Mouse (Mus musculus) cerebellum, adult 9-11 months (tissue): ENCODE data around the gene Rerg.

Source experiments
- DNase-seq: peaks from one replicate; pipeline ENCODE4 v3.0.0; 2022

The Rerg gene

DNA sequence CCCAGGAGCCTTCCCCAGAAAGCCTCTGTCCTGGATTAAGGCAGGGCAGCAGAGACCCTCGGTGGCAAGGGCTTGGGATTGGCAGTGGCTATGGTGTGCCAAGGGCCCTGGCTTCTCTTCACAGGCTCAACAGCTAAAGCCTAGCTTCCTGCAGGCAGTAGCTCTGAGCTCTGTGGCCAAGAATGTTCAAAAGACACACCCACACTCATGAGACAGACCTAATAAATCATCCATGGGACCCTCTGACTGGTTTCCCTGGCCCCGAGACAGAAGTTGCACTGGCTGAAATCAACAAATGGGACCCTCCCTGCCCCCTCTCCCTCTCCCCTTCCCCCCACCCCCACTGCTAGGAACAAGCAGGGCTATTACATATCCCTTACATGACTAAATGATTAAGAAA is 44.1 kb downstream of the Rerg start:
- no peak for DNase-seq

DNA sequence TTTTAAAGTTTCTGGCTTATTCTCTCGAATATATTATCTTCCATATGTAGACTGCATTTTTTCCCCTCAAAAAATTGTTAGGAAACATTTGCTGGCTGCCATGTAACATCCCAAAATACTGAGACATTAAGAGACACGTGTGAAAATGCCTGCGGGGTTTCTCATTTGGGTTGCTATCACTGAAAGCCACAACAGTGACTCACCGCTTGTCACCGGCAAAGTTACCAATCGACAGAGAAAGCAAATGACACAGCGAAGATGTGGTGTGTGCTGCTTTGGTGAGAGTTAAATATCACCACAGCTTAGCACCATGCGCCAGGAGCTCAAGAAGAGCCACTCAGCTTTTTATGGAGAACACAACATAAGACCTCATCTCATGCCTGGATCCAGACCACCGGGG is 44.9 kb downstream of the Rerg start:
- DNase-seq, result no peak

DNA sequence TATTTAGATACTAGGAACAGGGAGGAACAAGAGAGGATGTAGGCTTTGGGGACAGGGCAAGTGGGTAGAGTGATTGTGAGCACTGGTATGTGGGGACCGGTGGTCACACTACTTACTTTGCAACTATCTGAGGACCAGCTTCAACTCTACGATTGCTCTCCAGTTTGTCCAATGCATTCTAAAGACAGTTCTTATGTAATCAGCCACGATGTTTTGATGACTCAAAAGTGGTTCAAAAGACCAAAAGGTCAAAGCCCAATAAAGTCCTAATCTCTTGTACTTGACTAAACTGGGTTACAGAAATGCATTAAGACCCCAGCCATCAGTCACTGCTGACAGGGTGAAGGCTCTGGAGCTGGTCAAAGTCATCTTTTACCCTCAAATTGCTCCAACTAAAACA is 45.3 kb downstream of the Rerg start:
- DNase-seq, result no peak

DNA sequence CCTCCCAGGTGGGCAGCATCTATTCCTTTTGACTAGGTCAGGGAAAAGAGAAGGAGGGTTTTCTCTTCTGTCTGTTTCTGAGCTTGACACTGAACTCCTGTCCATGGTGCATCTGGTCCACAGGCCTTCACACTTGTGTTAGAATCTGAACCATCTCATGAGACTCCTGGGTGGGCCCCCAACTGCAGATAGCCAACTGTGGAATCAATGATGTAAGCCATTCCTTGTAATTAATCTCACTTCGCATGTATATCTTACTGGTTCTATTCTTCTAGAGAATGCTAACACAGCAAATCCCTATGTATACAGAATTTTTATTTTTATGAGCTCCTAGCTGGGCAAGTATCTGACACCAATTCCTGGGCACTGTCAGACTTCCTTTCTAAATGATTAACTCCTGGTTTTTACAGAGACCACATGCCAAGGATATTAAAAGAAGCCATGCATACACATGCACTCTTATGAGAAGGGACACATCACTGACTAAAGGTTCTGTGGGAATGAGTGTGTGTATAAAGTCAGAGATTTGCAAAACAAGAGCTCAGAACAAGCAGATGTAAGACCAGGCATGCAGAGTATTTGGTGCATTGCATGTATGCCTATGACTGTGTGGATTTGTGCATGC is 53.3 kb downstream of the Rerg start:
- DNase-seq, result no peak

DNA sequence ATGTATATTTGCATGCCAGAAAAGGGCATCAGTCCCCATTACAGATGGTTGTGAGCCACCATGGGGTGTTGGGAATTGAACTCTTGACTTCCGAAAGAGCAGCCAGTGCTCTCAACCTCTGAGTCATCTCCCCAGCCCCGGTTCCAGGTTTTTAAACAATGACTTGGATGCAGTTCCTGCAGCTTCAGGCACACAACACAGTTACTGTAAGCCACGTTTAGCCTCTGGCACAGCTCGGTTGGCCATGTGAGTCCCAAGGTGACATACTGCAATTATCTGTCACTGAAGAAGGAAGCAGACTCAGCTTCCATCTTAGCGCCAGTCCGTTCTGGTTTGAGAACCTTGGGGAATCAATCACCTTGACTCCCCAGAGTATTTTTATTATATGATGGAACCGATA is 55.4 kb downstream of the Rerg start:
- DNase-seq, result no peak

DNA sequence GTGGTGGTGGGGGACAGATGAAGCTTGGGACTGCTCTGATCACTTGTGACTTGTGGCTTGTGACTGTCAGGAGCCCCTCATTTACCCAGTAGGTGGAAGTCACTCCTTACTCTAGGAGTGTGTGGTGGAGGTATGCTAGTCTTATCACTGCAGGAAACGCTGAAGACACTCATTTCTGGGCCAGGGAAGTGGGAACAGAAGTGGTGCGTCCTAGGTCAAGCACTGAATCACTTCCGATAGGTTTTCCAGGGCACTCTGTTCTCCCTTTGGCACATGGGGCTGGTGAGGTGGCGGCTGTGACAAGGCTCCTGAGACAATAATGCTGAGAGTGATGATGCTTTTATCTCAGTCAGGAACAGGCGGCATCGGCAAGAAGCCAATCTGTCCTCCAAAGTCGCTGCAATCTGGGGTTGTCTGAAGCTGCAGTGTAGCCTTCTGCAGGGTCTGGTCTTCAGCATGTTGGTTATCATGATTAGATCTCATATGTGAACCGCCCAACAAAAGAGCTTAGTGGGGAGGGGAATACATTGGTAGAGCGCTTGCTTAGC is 59.0 kb downstream of the Rerg start:
- no peak for DNase-seq

DNA sequence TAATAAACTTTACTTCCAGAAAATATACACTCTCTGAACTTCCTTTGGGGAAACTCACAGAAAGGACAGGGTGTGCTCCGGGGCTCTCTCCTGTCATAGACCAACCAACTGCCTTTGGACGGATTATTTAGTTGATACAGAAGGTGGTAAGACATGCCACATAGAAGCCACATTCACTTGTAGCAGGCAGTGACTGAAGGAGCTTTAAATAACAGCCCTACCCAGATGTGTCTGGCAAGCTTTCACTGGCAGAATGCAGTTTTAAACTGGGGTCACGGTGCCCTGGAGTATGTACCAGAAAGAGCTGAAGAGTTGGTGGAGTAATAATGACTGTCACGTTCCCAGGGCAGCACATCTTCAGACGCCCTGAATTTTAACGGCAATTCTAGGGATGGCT is 59.5 kb downstream of the Rerg start:
- DNase-seq, result no peak

DNA sequence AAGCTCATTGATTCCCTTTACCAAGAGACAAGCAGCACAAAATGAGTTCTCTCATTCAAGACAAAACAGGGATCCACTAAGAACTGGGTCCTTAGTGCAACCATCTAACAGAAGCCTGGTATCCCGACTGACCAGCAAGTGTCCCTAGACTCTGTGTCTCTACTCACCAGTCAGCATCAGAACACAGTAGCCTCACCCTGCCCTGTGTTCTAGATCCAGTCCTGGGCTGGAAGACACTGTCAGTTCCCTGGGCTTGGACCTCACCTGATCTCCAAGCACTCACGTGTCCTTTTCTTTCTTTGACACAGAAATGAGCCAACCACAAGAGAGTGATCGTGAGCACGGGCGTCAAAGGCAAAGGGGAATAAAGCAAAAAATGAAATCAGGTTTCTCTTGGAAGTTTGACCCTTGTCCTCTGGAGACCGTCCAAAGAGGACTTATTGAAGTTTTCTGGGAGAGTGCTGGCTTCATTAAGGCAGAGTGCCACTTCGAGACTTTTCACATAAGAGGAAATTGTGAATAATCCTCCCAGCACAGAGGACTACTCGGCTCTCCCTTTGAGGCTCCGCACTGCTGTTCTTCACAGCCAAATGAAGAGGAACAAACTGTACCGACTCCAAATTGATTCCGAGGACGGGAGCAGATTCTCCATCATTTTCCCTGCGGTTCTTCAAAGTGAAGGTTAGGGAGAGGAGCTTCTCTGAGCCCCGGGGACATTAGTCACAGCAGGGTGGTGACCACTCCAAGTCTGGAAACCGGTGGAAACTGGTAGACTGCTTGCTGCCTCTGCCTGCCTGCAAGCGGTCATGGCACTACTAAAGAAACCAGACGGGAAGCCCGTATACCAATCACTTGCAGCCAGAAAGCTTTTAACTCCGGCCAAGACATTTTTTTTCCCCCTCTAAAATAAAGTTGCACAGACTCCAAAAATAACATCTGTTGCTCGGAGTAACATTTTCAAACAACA is 60.2 kb downstream of the Rerg start:
- no peak for DNase-seq

DNA sequence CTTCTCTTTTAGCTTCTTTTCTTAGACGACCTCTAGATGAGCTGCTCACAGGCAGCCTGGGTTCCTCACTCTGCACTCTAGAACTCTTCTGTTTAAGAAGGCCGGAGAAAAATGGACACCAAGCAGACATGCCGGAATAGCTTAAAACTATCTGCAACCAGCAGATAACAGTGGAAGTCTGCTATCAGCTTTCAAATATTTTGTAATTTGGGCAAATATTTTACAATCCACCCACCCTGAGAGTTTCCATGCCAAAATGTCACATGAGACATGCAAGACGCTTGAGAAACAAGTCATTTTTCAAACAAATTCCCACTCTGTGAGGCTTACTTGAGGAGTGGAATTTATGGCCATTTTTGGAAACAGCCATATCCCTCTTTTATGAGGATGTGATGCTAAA is 65.0 kb downstream of the Rerg start:
- DNase-seq, result no peak

DNA sequence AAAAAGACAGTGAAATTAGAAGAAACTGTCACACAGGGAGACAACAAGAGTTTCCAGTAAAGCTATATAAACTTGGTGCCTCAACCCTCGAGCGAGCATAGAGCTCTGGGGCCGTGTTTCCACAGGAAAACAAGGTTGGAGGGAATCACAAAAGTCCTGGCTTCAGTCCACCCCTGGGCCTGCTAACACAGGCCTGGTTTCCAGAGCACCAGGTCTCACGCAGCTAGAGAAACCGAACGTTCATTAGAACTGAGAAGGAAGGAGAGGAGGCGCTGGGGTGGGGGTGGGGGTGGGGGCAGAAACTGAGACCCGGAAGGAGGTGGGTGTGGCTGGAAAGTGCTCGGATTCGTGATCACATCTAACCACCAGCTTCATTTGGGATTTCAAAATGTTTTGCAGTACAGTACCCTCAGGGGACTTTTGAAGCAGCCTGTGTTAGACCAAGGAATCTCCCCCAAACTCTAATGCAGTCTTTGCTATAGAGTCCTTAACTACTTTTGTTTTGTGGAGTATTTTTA is 67.6 kb downstream of the Rerg start:
- DNase-seq, result no peak

DNA sequence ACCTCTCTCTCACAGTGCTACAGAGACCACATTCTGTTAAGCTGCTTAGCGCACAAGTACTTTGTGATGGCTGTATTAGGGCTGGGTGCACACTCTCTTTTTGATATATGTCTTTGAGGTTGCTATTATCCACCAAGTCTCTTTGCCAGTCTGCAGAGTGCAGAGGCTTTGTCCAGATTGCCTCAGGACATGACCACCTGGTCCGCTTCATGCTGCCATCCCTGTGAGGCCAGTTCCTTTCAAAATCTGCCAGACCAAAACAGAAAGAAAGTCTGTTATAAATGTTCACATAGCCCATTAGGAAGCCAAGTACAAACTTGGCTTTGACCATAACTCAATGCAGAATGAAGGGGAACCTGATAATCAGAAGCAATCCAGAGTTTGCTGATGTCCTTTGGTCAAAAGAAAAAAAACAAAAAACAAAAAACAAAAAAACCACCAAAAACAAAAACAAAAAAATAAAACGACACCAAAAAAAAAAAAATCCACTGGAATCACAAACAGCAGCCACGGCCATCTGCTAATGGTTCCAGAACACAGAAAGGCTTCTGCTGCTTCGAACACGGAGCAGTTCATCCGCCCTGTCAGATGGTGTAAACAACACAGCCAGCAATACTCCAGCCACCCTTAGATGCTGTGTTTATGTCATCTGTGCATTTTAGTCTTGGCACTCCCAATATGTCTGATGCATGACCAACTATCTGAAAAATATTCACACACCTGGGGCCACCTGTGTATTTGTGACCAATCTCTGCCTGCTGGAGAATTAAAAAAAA is 68.2 kb downstream of the Rerg start:
- no peak for DNase-seq

DNA sequence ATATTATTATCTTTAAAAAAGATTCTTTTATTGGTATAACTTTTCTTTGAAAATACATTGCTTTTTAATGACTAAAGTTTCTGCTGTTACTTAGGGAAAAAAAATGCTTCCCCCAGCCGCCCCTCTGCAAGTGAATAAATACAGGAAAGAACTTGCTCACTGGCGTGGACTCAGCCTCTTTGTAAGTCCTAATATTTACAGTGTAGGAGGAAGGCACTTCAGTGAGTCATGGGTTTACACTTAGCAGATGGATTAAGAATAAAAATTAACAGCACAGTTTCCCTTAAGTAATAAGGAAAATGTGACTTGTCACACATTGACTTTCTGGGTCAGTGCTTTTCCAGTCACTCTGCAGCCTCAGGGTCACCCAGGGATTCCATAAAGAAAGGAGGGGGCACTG is 70.0 kb downstream of the Rerg start:
- no peak for DNase-seq

DNA sequence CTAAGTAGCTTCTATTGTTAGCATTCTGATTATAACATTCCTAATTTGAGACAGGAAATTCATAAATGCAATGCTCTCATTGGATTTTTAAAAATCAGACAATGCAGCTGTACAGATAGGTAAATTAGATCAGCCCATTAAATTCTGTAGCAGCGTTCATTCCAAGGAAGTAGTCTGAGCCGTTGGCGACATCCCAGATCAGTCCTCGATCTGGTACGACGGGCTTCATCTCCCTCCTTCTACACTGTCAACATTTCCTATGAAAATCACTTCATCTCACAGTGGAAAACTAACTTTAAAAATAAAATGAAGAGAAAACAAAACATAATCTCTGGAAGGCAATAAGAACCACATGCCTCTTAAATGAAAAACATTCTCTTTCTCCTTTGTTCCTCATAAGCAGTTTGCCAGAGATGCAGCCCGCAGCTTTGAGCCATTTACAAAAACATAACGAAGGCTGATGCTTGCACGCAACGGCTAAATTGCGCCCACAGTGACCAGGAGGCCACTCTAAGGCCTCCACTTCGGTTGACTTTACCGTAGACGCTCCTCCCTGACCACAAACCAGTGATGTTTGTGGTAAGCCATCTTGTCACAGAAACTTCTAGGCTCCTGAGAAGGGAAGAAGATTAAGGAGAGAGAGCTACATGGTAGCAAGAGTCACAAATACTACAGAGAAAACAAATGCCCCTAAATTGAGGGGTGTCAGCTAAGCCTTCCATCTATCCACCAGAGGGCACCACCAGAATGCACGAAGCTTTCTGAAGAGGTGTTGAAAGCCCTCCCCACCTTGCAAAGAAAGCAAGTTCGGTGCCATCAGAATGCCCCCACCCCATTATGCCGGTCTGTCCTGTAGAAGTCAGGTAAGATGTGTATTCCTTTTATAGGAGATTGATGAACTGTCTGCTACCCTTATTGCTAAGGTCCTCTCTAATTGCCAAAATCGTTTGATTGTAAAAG is 71.8 kb downstream of the Rerg start:
- no peak for DNase-seq

DNA sequence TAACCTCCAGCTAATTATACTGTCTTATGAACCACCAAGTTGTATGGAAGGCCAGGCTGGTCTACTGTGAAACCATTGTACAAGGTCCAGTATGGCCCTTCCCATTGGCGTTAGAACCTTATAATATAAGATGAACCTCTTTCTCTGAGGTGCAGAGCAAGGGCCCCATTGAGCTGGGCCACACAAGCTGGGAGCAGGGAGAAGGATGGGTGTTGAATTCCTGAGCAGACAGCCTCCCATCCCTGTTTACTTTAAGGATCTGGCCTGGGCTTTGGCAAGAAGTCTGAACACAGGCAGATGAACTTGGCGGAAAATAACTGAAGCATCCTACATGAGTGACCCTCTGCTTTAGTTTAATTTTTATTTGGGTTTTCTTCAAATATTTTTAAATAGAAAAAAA is 75.8 kb downstream of the Rerg start:
- no peak for DNase-seq

DNA sequence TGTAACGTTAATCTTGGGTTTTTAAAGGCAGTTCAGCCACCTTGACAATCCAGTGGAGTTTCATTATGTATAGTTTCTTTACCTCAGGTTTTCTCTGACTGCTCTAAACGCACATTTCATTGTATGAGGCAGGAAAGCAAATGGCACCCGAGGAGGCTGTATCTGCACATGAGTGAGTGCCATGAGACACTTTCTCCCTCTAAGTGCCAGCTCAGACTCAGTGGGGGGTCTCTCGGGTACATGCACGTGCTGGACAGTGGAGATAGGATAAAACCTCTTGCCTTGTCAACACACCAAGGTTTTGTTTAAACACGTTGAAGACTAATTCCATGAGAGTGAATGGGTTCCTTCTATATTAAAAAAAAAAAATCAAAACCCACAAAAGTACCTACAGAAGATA is 81.8 kb downstream of the Rerg start:
- no peak for DNase-seq

DNA sequence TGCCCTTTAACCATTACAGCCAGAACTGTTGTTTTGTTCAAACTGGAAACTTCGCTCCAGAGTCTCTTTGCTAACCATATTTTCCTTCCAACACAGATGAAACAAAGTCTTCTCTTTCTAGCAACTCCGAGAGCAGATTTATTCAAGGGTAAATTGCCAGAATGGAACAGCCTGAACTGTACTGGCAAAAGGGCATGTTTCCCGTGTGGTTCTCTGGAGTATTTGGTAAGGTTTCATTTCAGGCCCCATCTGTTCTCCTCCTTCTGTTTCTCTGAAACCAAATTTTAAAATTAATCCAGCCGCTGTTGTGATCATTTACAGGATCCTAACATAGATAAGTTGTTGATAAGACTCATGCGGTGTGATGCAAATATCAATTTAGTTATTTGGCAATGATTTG is 82.3 kb downstream of the Rerg start:
- peak; percentile 14 for DNase-seq

DNA sequence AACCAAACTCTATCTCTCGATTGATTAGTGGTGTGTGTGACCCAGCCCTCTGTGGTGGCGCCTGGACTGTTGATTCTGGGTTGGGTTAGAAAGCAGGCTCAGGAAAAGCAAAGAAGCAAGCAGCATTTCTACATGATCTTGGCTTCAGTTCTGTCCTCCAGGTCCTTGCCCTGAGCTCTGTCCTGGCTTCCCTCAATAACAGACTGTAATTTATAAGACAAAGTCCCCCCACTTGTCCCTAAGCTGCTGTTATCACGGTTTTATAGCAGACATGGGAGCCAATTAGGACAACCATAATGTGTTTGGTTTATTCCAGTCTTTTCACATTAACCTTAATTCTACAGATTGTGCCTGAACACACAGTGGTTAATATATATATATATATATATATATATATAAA is 82.8 kb downstream of the Rerg start:
- no peak for DNase-seq

DNA sequence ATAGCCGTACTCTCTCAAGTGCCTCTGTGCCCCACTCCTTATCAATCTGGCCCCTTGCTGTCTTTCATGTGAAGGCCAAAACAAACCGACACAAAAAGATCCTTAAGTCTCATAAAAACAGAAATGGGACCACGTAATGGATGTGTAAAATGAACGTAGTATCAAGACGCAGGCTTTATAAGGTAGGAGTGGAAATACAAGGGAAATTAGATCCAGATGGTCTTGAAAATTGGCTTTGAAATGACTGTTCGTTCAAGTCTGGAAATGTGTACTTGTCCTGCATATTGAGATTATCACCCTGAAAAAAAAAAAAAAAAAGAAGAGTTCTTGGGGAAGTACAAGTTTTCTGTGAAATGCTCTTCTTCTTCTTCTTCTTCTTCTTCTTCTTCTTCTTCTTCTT is 90.6 kb downstream of the Rerg start:
- DNase-seq, result no peak

DNA sequence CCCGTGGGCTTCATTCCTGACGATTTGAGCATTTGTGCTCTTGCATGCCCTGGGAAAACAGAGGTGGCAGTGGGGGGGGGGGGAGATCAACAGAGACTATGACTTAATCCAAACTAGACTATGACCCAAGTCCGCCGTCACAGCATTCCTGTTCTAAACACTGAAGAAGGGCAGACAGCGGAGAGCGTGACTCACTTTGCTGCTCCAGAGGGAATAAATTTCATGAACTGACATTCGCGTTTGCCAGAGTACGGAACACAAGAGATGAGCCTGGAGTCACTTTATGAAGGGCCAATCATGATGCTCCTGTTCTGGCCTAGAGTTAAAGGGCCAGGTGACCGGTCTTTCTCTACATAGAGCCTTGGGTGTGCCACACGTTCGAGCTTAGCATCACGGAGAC is 93.6 kb downstream of the Rerg start:
- DNase-seq, result no peak

DNA sequence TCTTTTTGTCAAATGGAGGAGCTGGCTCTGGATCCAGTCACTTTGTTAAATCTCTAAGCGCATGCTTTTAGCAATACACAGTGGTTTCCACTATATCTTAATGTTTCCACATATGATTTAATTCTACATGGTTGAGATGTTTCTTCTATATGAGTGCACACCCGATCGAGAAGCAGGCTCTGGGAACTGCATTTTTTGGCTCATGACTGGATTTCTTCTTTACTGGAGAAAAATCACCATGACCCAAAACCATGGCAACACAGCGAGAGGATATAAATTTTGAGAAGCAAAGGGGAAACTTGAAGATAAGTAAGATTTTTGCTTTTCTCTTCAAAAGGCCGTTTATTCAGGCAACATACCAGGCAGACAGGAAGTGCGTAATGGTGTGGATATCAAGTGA is 94.1 kb downstream of the Rerg start:
- DNase-seq, result no peak

DNA sequence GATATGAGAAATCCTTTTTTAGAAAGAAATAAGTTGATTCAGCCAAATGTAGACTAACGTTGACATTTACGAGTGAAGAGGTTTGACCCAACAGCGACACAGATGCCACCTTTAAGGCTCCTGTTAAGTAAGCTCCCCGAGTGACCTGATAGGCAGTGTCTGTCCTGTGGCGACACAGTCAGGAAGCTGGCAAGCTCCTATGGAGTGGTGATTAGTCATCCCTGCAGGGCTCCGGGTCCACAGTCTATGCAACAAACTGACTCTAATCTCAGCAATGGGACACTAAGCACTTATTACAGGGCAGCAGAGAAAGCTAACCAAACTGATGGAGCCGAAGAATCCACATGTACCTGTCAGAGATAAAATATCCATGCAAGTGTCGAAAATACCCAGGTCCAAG is 98.0 kb downstream of the Rerg start:
- no peak for DNase-seq

DNA sequence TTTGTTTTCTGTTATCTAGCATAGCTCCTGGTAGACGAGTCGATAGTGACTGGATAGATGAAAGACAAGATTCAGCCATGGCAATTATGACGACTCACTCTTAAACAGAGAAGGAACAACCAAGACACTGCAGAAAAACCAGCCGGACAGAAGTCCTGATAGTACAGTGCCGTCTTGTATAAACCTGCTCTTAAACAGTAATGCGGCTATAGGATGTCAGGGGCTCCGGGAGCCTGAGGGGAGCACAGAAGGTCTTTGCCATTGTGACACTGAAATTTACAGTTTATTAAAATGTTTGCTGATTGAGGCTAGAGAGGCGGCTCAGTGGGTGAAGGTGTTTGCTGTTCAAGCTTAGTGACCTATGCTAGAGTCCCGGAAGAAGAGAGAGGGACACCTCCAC is 98.8 kb downstream of the Rerg start:
- no peak for DNase-seq
